In the genomic region with DNA sequence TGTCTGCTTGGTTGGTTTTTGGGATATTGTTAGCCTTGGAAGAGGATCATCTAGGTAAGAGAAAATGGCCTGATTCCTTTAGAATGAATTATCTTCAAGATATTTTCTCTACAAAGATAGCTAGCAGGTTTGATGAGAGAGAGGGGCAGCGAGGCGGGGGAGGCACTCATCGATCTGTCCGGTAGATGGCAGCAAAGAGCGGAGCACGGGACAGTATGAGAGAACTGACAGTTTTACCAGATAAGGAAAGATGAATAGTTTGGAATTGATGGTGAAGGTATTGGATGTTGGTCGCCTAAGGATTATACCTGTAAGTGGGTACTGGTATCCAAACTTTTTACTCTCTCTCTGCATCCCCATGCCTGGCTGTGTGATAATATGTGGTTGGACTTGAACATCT, we compare ENCODE assay signal across 8 mouse cellular contexts. TPM values are rescaled to one million over a fixed set of nuclear protein-coding genes. Genes with fewer than 3 reads are reported as not detected.
DNase-seq lines count a peak whose midpoint lies in the region; TF ChIP-seq lines count a peak whose summit lies in the region.
"Had no signal": no experiment of that assay in that cellular context is flagged by ENCODE, and none has a peak within 500 bp of the region (broad histone marks: within the 10 kb centered on the region; RNA-seq: fewer than 3 reads in every experiment).

No protein-coding gene starts in this region.

- peak; percentile 93 for TF ChIP-seq CTCF in layer of hippocampus, adult 2 months (conservative IDR thresholded peaks at IDR 0.05)

- H3K79me2 ChIP-seq in macrophage (ENCODE audit: inconsistent target), result peaks cover 20% of the 10 kb centered on the region

- DNase-seq in 3T3-L1 (ENCODE audit: low read depth, low spot score), result peak; percentile 77
- peak; percentile 87 for DNase-seq in CD4-positive, CD25-positive, alpha-beta regulatory T cell, adult 2 months (ENCODE audit: low read depth, low spot score)
- peak; percentile 42 for DNase-seq in c-Kit-negative CD71-positive TER-119-positive erythroid progenitor cells, embryonic 14.5 days (ENCODE audit: low read depth, low spot score)
- peak; percentile 57 for DNase-seq in forelimb bud, embryonic 11.5 days (ENCODE audit: low read depth, low spot score)
- DNase-seq in layer of hippocampus, adult 2 months (ENCODE audit: low spot score in 2 of 2), result peak; percentile 56 to 86
- peak; percentile 68 for DNase-seq in spleen, adult 12 weeks (ENCODE audit: low spot score)

- H3K27ac ChIP-seq in layer of hippocampus, adult 2 months, result no peak overlapping the region
- peak overlapping the region; percentile 56 for H3K27ac ChIP-seq in macrophage
- H3K27ac ChIP-seq: hindbrain, embryonic 15.5 days had no signal

- no peak overlapping the region for H3K4me3 ChIP-seq in layer of hippocampus, adult 2 months
- H3K4me3 ChIP-seq in macrophage (ENCODE audit: inconsistent target), result no peak overlapping the region
- H3K4me3 ChIP-seq: hindbrain, embryonic 15.5 days had no signal

- no peaks in the 10 kb centered on the region for H3K36me3 ChIP-seq in macrophage (ENCODE audit: inconsistent target)
- H3K36me3 ChIP-seq: hindbrain, embryonic 15.5 days had no signal

- 3% methylated on average over 7 of the region's 7 CpGs for WGBS in macrophage (ENCODE audit: missing documents)

RNA-seq across cellular contexts. Expression of gene Inip, which starts 14.7 kb away (rescaled TPM):
- 10 to 100 TPM; 23.6 to 25.6 TPM for total RNA-seq in layer of hippocampus, adult 2 months (2021)
- total RNA-seq in macrophage (2018; cell fraction: chromatin; rRNA removed), result 10 to 100 TPM in 22 of 26 experiments, 1 to 10 TPM in 4; 4.6 to 53.4 (median 25.3) TPM
- 10 to 100 TPM in 21 of 26 experiments, 1 to 10 TPM in 5; 7.3 to 26.9 (median 17.5) TPM for total RNA-seq in macrophage (2018; cell fraction: cytosol; rRNA removed)
- total RNA-seq in macrophage (2018; cell fraction: nucleus; rRNA removed), result 10 to 100 TPM in 22 of 26 experiments, 1 to 10 TPM in 4; 4.6 to 46.8 (median 18.0) TPM
- 18.6 to 31.2 TPM (median 23.3 TPM) in 3 replicates for polyA plus RNA-seq in macrophage (2018)

RNA-seq across cellular contexts. Expression of gene Snx30, which starts 19.0 kb away (rescaled TPM):
- 10 to 100 TPM; 40.3 to 44.6 TPM for total RNA-seq in layer of hippocampus, adult 2 months (2021)
- 100 to 1,000 TPM in 4 of 26 experiments, 10 to 100 TPM in 22; 12.5 to 112 (median 76.3) TPM for total RNA-seq in macrophage (2018; cell fraction: chromatin; rRNA removed)
- 10 to 100 TPM; 10.1 to 37.3 (median 27.0) TPM for total RNA-seq in macrophage (2018; cell fraction: cytosol; rRNA removed)
- total RNA-seq in macrophage (2018; cell fraction: nucleus; rRNA removed), result 10 to 100 TPM; 17.6 to 88.8 (median 59.5) TPM
- 19.8 to 27.9 TPM (median 26.4 TPM) in 3 replicates for polyA plus RNA-seq in macrophage (2018)
